Mouse (Mus musculus) cerebellum, postnatal 36 days (tissue): ENCODE results near the gene Cstf1.

ENCODE experiments used
- DNase-seq, 2 experiments: peaks; one replicate each; pipeline ENCODE4 v3.0.0; 2021 to 2022; ENCODE audit warnings: mixed read lengths in 2 of 2

Gene Cstf1

GRCm38 (mm10) chr2:172370411-172371223 lies at the start of gene Cstf1, which contains the start of gene Aurka:
TSS of gene Cstf1 (plus strand) at chr2:172370681.
TSS of gene Aurka (minus strand) at chr2:172370535.
- peak; percentile 94 to 97 for DNase-seq

- no peak for DNase-seq
Observed at GRCm38 (mm10) chr2:172320878-172321277, 49.6 kb upstream of the Cstf1 start.

- no peak for DNase-seq
Observed at GRCm38 (mm10) chr2:172328248-172328647, 42.2 kb upstream of the Cstf1 start.

GRCm38 (mm10) chr2:172329179-172329578 lies 41.3 kb upstream of the Cstf1 start:
- peak; percentile 58 to 66 for DNase-seq

- DNase-seq, result no peak
Observed at GRCm38 (mm10) chr2:172338206-172338942, 32.1 kb upstream of the Cstf1 start.

GRCm38 (mm10) chr2:172340936-172341335 lies 29.5 kb upstream of the Cstf1 start:
- DNase-seq, result no peak

GRCm38 (mm10) chr2:172341606-172342005 lies 28.9 kb upstream of the Cstf1 start:
- no peak for DNase-seq

GRCm38 (mm10) chr2:172343751-172344150 lies 26.7 kb upstream of the Cstf1 start:
- DNase-seq, result no peak

- no peak for DNase-seq
Observed at GRCm38 (mm10) chr2:172344669-172345068, 25.8 kb upstream of the Cstf1 start.

GRCm38 (mm10) chr2:172345258-172345738 lies 25.2 kb upstream of the Cstf1 start, which contains the start of gene Fam210b:
TSS of gene Fam210b (plus strand) at chr2:172345565.
- peak; percentile 90 to 92 for DNase-seq

- peak; percentile 41 to 42 for DNase-seq
Observed at GRCm38 (mm10) chr2:172346034-172346929, 24.2 kb upstream of the Cstf1 start.

GRCm38 (mm10) chr2:172346933-172347611 lies 23.4 kb upstream of the Cstf1 start:
- DNase-seq, result no peak

GRCm38 (mm10) chr2:172348297-172348950 lies 22.1 kb upstream of the Cstf1 start:
- DNase-seq, result no peak

GRCm38 (mm10) chr2:172349776-172350175 lies 20.7 kb upstream of the Cstf1 start:
- DNase-seq, result no peak

GRCm38 (mm10) chr2:172350773-172351172 lies 19.7 kb upstream of the Cstf1 start:
- no peak for DNase-seq

- no peak for DNase-seq
Observed at GRCm38 (mm10) chr2:172353218-172353617, 17.3 kb upstream of the Cstf1 start.

GRCm38 (mm10) chr2:172354761-172355160 lies 15.7 kb upstream of the Cstf1 start:
- DNase-seq, result no peak

GRCm38 (mm10) chr2:172355833-172356232 lies 14.6 kb upstream of the Cstf1 start:
- DNase-seq, result no peak

- DNase-seq, result no peak
Observed at GRCm38 (mm10) chr2:172363176-172363575, 7.3 kb upstream of the Cstf1 start.

- no peak for DNase-seq
Observed at GRCm38 (mm10) chr2:172371258-172371657, 777 bp downstream of the Cstf1 start.

GRCm38 (mm10) chr2:172376551-172376950 lies 6.1 kb downstream of the Cstf1 start:
- DNase-seq, result no peak
